Mouse (Mus musculus): ENCODE results near the gene Drc7.

- TF ChIP-seq CTCF (IDR thresholded peaks at IDR 0.05; ENCODE audit: low read depth, low read length) (no peak), POLR2A (IDR thresholded peaks at IDR 0.05; ENCODE audit: borderline replicate concordance, low read depth, low read length) (no peak)
Measured at GRCm38 (mm10) chr8:95084744-95085431, 30.0 kb downstream of the Drc7 start.
